Mouse (Mus musculus) NIH3T3 (cell line): ENCODE measurements around the gene Gm1993.
"Not testable (repeated sequence)": the region's sequence is repeated elsewhere in the genome, so short reads cannot be mapped to it uniquely, and the experiment has no call there.

ENCODE experiments used
- DNase-seq: peaks from one replicate; pipeline ENCODE4 v3.0.0-alpha.2; 2012; ENCODE audit warnings: low read depth

Gene Gm1993

GRCm38 (mm10) chrX:25570352-25570751 is at the start of gene Gm1993:
Gene Gm1993, minus strand, starts transcription at chrX:25570452.
- not testable (repeated sequence) for DNase-seq
